Mouse (Mus musculus) heart, postnatal 10 days (tissue): Measurements from ENCODE around the gene Prrg4. TPM values are rescaled to one million over a fixed set of nuclear protein-coding genes. Genes with fewer than 3 reads are reported as not detected.
A peak's percentile ranks its signal among the peaks of the same experiment; 100 is the strongest.
"Not testable (repeated sequence)": the region's sequence is repeated elsewhere in the genome, so short reads cannot be mapped to it uniquely, and the experiment has no call there.

Experiments
- DNase-seq, 2 experiments: peaks; one replicate each; pipeline ENCODE4 v3.0.0; 2021
- intact Hi-C: fragments of 180-260 bp; cut with DNase I; formaldehyde crosslinking; loops from one replicate; pipeline ENCODE4 v1.15.1; 2025
- total RNA-seq, 2 experiments: library from RNA; stranded (reverse); gene quantifications; 2 replicates each; pipeline ENCODE4 v1.2.3; 2021

Gene Prrg4
- total RNA-seq, 2 experiments from 2014 or later = 2.2 to 2.4 TPM

GRCm38 (mm10) chr2:104846638-104847414, 2.9 kb downstream of the Prrg4 start:
- DNase-seq = no peak
- intact Hi-C loops = no loop called here

- no peak for DNase-seq
- intact Hi-C loops = no loop called here
Measured at GRCm38 (mm10) chr2:104842559-104842958, 7.1 kb downstream of the Prrg4 start.

GRCm38 (mm10) chr2:104841736-104842135, 7.9 kb downstream of the Prrg4 start:
- intact Hi-C loops = no loop called here
- DNase-seq = no peak

- intact Hi-C loops = no loop called here
- no peak for DNase-seq
Measured at GRCm38 (mm10) chr2:104840974-104841373, 8.7 kb downstream of the Prrg4 start.

- intact Hi-C loops = no loop called here
- no peak for DNase-seq
Measured at GRCm38 (mm10) chr2:104832486-104832885, 17.2 kb downstream of the Prrg4 start.

GRCm38 (mm10) chr2:104826191-104826590, 23.5 kb downstream of the Prrg4 start:
- no peak for DNase-seq
- intact Hi-C loops = no loop called here

- DNase-seq, intact Hi-C loops: not testable (repeated sequence)
Measured at GRCm38 (mm10) chr2:104818763-104819162, 30.9 kb downstream of the Prrg4 start.

- DNase-seq = peak in 1 of 2 experiments; percentile 15
- intact Hi-C loops = no loop called here
Measured at GRCm38 (mm10) chr2:104817555-104818330, 31.9 kb downstream of the Prrg4 start.

GRCm38 (mm10) chr2:104816866-104817439, 32.7 kb downstream of the Prrg4 start:
- peak; percentile 93 to 94 for DNase-seq
- intact Hi-C loops = no loop called here

- DNase-seq = no peak
- intact Hi-C loops = no loop called here
Measured at GRCm38 (mm10) chr2:104816371-104816827, 33.3 kb downstream of the Prrg4 start, which contains the start of gene Qser1. Qser1 (minus strand) TSS chr2:104816760.

GRCm38 (mm10) chr2:104815561-104816370, 33.9 kb downstream of the Prrg4 start:
- intact Hi-C loops = no loop called here
- DNase-seq = peak; percentile 54 to 61

GRCm38 (mm10) chr2:104814181-104814951, 35.3 kb downstream of the Prrg4 start:
- no peak for DNase-seq
- intact Hi-C loops = no loop called here

GRCm38 (mm10) chr2:104805435-104805834, 44.2 kb downstream of the Prrg4 start:
- intact Hi-C loops = no loop called here
- DNase-seq = no peak

Other genes with a start within 250 kb of the Prrg4 start
- gene Tcp11l1, start 137.7 kb downstream of the Prrg4 start, total RNA-seq = 1 to 10 TPM; 6.2 to 8.5 TPM
- not detected for gene Pin1rt1, start 133.5 kb downstream of the Prrg4 start, total RNA-seq
- 1 to 10 TPM in 1 of 2 experiments, under 1 TPM in 1; 0.89 to 1.5 TPM for gene Depdc7, start 107.0 kb downstream of the Prrg4 start, total RNA-seq
- 10 to 100 TPM; 25.1 to 30.1 TPM for gene Qser1, start 33.1 kb downstream of the Prrg4 start, total RNA-seq
- gene Ccdc73, start 17.9 kb upstream of the Prrg4 start, total RNA-seq = 1 to 10 TPM; 3.2 to 3.3 TPM
- gene Eif3m, start 167.2 kb upstream of the Prrg4 start, total RNA-seq = 100 to 1,000 TPM; 136 to 142 TPM
- not detected for gene Gm11060, start 242.1 kb upstream of the Prrg4 start, total RNA-seq